Mouse (Mus musculus) hematopoietic stem cell, adult 5-6 weeks (primary cell): ENCODE measurements around the gene Cep131. TPM values are rescaled to one million over a fixed set of nuclear protein-coding genes. Genes with fewer than 3 reads are reported as not detected.

Source experiments
- ATAC-seq, 2 experiments: fragments of 125-278 bp in 1 of 2; replicated peaks in 1 of 2; 2 replicates each; pipeline ENCODE4 v1.8.0; 2016 to 2017; ENCODE audit warnings: inconsistent platforms in 2 of 2, mild to moderate bottlenecking in 2 of 2, moderate number of reproducible peaks in 2 of 2, low read depth in 1 of 2, moderate TSS enrichment in 1 of 2; ENCODE audit not compliant: low FRiP score in 2 of 2, poor library complexity in 2 of 2, severe bottlenecking in 2 of 2, insufficient read depth in 1 of 2, low TSS enrichment in 1 of 2
- total RNA-seq: library from RNA; stranded (forward); fragments of 172-1452, 232-1000 nt; gene quantifications from 2 replicates; pipeline ENCODE4 v1.2.3, GENCODE M21; 2017

Gene Cep131
- total RNA-seq, 1 experiment from 2014 or later = 25.5 TPM

DNA sequence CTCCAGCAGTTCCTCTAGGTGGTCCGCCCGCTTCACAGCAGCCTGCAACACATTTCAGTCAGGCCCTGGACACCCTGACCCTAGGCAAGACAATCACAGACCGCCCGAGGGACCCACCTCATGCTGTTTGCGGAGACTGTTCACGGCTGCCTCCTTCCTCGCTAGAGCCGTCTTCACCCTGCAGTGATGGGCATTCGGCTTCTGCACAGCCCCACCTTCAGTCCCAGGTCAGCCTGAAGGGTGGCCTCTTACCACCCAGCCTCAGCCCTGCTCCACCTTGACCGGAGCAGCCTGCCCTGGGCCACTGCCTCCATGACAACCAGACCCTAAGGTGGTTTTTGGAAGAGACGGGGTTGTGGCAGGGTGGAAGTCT, 22.0 kb downstream of the Cep131 start:
- no peak for ATAC-seq

DNA sequence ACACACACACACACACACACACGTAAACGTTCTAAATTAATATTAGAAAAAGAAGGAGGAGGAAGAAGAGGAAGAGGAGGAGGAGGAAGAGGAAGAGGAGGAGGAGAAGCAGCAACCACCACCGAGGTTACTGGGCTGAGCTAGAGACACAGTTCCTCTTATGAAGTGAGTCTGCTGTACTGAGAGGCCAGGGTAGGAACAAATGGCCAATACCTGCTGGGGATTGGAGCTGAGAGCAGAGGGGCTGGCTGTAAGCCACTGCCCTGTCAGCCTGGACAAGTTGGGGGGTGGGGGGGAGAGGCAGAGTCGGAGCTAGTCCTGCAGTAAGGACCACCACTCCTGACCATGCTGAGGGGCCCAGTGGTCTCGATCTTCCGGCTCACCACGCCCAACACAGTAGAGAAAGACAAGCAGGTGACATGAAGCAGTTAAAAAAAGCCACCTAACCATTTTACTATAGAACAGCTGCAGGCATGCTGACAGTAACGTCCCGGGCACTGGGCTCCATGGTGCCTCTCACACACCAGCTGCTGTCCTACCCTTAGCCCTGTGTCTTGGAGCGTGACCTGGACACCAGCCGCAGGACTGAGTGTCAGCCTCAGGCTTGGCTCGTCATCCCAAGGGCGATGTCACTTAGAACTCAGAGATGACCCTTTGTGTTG, 22.5 kb downstream of the Cep131 start:
- peak in 1 of 2 experiments; percentile 36; a peak in 1 of 4 replicates for ATAC-seq

DNA sequence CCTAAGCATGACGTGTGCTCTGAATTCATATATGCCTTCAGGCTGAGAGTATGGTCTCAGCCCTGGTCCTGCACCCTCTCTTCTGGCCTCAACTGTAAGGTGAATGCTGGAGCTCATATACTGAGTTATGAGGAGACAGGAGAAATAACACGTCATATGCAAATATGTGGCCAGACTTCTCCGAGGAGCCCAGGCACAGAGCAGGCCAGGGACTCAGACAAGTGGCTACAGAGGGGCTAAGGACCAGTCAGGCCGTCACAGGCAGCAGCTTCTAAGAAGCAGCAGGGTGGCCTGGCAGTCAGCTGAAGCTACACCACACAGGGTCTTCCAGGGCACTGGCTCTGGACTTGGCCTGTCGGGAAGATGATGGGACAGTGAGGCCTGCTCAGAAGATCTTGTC, 23.3 kb downstream of the Cep131 start:
- ATAC-seq = no peak

DNA sequence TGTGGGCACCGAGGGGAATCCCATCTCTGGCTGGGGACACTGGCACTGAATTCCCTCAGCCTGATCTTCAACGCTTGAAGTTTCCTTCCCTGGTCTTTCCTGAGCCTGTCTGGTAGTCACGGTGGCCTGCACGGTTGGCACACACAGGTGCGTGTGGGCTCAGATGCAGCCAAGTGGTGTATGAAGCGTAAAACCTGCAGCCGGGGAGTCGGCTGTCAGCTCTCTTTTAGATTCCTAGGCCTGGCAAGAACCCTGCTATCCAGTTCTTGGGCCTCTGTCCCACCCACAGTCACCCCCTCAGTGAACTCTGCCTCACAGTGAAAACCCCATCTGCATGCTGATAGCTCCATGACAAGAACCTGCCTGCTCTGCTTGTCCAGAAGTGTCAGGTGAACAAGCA, 26.0 kb downstream of the Cep131 start:
- ATAC-seq = no peak

DNA sequence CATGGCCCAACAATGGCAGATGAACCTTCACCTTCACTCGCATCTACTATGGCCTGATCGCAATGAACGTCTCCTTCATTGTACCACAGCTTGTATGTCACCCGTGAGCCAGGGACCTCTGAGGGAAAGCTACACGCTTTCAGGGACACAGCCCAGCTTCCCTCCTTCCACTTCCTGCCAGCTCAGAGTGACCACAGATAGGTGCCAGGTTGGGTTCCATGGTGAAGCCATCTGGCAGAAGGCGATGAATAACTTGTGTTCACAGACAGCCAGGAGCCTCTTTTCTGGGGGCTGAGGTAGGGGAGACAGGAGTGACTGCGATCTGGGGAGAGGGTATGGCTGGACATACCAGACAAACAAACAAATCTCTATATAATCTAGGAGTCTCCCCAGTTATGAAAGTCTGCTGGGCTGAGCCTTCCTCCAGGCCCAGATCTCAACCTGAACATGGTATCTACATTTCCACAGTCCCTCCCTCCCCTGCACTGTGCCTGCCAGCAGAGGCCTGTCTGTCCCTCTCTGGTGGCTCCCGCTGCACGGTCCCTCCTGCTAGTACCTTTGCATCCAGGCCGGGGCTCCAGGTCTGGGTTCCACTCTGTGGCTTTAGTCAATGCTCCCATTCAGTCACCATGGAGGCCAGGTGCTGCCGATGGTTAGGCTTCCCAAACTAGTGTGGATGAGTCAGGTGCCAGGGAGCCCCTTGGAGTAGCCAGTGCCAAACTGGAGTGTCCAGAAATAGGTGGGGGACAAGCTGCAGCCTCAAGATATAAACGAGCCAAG, 30.5 kb downstream of the Cep131 start:
- no peak for ATAC-seq

DNA sequence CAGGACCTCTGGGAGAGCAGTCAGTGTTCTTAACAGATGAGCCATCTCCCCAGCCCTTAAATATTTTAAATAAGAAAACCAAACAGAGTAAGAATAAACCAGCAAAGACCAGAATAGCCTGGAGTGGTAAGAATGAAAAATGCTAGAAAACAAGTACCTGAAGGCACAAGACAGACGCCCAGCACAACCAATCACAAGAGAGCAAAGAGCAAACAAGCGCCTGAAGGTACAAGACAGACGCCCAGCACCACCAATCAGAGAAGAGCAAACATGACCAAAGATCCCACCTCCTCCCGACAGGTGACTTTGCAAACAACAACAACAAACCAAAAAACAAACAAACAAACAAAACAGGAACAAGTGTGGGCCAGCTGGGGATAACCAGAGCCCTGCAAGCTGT, 32.8 kb downstream of the Cep131 start:
- no peak for ATAC-seq

DNA sequence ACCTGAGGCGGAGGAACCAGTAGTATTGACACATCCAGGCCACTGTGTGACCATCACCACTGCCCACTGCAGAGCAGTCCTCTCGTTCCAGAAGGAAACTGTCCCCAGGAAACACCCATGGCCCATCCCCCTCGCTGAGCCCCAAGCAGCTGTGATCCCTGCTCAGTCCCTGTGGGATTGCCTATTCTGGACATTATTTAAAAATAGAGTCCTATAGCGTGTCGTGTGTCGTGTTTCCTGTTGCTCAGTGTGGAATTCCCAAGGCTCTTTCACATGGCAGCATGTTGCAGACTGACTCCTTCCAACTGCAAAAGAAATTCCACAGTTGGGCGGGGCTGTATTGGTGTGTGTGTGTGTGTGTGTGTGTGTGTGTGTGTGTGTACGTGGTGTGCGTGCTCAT, 34.4 kb downstream of the Cep131 start:
- ATAC-seq = no peak

DNA sequence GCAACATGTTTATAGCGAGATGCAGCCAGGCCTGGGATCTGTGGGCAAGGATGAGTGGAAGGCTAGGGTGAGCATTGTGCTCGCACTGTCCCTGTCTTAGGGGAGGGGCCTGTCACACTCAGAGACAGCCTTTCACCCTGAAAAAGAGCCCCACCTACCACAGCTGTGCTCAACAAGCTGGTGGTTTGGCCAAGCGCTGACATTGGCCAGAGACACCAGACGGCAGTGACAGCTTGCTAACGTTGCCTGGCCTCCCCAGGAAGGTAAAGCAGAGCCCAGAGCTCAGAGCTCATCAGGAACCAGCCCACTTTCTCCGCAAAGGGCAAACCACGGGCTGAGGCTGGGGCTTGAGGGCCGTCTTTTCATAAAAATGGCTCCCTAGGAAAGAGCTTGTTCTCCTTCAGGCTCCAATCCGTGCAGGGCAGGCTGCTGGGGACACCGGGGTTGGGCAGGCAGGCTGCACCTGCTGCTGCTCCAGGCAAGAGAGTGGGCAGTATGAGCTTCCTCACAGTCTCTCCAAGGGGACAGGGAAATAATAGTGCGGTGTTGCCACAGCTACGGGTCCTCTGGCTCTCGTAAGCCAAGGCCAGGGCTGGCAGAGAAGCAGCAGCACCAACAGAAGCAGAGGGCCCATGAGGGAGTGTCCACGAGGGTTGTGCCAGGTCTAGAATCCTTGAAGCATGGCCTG, 35.4 kb downstream of the Cep131 start:
- ATAC-seq = no peak

DNA sequence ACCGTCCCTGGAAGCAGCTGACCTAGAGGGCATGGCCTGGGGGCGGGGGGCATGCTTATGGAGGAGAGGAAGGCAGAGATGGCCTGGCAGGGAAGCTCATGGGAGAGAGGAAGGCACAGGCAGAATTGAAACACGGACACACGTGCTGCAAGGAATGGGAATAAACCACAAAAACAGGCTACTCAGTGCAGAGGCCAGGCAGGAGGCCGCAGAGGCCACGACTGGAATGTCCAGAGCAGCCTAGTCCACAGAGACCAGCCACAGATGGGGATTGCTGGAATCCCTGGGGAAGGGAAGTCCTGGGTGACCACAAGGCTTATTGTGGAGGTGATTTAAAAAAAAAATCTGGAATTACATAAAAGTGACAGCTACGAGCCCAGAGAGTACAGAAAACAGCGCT, 37.6 kb downstream of the Cep131 start:
- no peak for ATAC-seq

DNA sequence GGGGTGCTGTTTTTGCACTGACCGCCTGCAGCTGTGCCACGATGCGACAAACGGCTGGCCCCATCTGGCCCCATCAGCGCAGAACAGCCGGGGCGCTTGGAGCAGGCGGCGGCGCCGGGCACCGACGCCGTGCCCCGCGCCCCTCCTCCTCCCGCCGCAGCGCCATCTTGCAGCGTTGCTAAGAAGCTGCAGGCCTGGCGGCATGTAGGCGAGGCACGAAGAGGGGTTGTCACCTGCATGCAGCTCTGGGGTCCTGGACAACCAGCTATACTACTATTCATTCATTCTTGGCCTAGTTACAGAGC, 38.4 kb downstream of the Cep131 start:
- peak; percentile 30 to 43; a peak in 2 of 4 replicates for ATAC-seq

DNA sequence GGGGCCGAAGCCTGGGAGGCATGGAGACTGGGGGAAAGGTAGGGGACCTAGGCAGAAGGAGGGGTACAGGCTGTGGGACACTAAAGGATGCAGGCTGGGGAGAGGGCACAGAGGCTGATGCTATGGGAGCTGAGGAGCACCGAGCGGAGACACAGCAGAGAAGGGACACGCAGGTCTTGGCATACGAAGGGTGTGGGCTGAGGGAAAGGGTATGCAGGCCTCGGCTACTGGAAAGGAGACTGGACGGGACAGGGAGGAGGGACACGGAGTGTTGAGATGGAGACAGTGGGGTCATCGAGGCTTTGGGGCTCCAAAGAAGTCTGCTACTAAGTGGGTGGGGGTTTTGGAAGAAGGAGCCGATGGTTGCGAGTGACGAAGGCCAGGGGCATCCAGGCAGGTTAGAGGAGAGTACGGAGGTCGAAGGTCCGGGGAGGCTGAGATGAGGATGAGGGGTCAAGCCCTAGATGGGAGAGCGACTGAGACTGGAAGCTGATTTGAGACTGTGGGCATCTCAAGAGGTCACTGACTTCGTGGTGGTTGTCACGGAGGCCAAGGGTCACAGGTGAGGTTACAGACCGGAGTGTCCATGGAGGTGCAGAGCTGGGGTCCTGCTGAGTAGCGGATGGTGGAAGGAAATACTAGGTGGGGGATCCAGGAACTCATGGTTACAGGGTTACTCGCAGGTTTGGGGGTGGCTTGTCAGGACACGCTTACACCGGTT, 38.9 kb downstream of the Cep131 start:
- 0 out of 4 replicates have a peak, but pooled peaks of 1 of the 2 experiments have one; percentile 7 for ATAC-seq

DNA sequence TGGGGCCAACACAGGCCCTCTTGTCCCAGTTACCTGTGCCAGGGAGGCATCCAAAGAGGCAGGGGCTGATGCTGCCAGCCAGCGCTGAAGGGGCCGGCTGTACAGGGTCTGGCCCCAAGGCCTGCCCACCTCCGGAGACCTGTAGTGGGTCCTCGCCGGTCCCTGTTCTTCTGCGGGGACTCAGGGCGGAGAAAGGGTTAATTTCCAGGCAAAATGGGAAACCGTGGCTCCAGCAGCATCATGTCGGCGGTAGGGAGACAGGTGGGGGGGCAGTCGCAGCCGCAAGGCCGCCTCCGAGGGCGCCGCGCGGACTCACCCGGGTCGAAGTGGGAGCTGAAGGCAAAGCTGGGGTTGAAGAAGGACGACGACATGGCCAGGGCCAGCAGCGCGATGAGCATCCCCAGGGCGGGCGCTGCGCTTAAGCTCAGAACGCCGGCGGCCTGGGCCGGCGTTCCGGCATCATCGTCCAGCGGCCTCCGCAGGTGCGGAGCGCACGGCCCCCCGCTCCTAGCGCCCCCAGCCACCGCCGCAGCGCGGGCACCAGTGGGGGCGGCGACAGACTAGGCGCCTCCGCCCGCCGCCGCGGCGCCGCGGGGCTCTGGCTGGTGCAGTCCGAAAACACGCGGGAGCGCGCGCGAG, 40.0 kb downstream of the Cep131 start, which contains the start of gene Aatk:
Gene Aatk (minus strand): TSS at position 615 of the 639 bp plus-strand sequence.
- ATAC-seq = no peak

DNA sequence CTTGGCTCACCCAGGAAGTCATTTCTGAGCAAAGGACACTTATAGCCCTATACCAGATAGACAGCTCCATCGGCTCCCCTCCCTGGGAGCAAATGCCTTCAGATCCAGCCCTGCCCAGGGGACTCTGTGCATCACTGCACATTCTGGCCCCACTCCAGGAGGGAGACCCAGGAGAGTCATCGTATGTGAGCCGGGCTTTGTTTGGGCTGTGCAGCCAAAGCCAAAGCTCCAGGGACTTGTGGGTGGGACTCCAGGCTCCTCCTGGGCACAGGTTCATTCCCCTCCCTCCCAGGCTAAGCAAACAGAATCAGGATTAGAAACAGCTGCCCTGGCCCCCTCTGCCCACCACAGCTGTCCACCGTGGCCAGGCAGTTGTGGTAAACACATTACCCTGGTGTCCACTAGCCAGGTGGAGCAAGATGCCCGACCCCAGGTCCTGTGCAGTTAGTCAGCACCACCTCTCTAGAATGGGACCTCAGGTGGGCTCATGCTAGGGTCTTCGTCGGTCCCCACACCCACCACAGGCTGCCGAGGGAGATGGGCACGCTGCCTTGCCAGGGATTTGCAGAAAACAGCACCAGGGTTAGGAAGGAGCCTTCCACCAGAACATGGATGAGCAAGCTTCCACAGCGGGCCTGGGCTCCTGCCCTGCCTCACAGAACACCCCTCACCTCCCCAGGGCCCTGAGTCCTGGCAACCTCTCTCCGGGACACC, 40.6 kb downstream of the Cep131 start:
- ATAC-seq = no peak

DNA sequence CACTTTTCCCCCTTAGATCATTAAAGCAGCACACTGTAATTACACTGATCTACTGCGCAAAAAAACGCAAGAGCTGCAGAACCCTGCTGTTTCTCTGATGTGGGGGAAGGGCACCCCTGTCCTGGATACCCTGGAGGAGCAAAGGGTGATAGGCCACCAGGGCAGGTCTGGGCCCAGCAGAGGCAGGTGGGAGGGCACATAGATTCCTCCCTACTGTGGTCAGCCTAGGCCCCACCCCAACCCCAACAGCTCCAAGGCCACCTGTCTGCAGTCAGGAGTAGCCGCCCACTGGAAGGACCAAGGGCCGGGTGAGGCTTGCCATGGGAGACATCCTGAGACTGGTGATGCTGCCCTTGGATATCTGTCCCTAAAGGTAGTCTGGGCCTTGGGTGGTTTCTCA, 41.3 kb downstream of the Cep131 start:
- ATAC-seq = no peak

DNA sequence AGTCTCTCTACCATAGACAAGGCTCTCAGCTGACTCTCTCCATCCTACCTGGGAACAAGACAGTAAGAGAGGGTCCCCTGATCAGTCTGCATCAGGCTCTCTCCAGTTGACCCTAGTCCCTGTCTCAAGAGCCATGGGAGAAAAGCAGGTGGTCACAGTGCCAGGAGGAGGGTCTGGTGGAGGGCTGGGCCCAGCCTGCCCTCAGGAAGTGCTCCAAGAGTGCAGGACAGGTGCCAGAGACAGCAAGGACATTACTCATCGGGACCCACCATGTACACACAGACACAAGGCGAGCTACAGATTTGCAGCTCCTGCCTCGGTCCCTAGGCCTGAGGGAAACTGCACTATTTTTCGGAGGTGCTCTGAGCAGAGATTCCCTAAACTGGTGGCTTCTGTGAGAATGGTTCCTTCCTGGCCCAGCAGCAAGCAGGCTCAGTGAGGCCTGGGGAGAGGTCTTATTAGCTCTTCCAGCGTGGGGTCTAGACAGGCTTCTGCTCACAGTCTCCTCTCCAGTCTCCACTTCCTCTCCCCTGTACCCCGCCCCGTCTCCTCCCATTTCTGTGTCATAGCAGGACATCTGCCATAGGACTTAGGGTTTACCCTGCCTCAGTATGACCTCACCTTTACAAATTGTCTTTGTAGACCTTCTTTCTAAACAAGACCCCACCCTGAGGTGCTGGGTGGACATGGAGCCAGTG, 44.3 kb downstream of the Cep131 start:
- 0 out of 4 replicates have a peak, but pooled peaks of 1 of the 2 experiments have one; percentile 4 for ATAC-seq
